Comparison of ENCODE assay signal across 10 mouse cellular contexts in the genomic region with DNA sequence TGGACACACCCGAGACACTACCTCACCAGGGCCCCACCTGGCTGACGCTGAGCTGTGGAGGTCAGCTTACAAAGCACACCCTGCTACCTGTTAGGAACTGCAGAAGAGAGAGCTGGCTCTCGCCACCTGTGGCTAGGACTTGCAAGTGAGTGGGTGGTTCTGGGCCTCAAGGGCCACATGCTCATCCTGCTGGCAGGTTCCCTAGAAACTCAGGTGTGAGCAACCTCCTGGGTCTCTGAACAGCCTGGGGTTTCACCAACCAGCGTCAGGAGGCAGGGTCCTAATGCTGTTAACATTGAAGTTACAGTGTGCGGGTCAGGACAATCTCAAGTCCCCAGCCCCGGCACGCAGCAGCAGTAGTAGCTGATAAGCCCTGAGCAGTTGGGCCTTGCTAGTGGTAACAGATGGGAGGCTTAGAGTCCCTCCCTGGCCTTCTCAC. TPM values are rescaled to one million over a fixed set of nuclear protein-coding genes. Genes with fewer than 3 reads are reported as not detected.
DNase-seq lines count a peak whose midpoint lies in the region; ATAC-seq lines count a peak whose summit lies in the region.
"Had no signal": no experiment of that assay in that cellular context is flagged by ENCODE, and none has a peak within 500 bp of the region (broad histone marks: within the 10 kb centered on the region; RNA-seq: fewer than 3 reads in every experiment).

No protein-coding gene starts in this region.

- peak; percentile 87 for DNase-seq in heart, adult 11 months
- no peak for DNase-seq in heart, postnatal 25 days (ENCODE audit: low spot score)
- peak; percentile 91 for DNase-seq in liver
- DNase-seq in cerebellum, adult 8-10 months: no peak
- DNase-seq: adrenal gland, postnatal 36 days; midbrain, embryonic 14.5 days had no signal

- H3K9ac ChIP-seq in stomach, embryonic 16.5 days (ENCODE audit: low read length): peak overlapping the region; percentile 46; the same call in 1 of the 2 replicates
- no peak overlapping the region for H3K9ac ChIP-seq in hindbrain, embryonic 16.5 days (ENCODE audit: low read depth, low read length)

- intact Hi-C loops in heart, postnatal 25 days (cut with DNase I): no loop called here

- no peak overlapping the region; the same call in 1 of the 2 replicates for H3K4me2 ChIP-seq in stomach, embryonic 16.5 days (ENCODE audit: low read depth, low read length)
- no peak overlapping the region for H3K4me2 ChIP-seq in hindbrain, embryonic 16.5 days (ENCODE audit: low read length)

- peaks cover 83% of the 10 kb centered on the region for H3K4me1 ChIP-seq in megakaryocyte, embryonic 14.5 days
- peaks cover 66% of the 10 kb centered on the region for H3K4me1 ChIP-seq in stomach, embryonic 16.5 days (ENCODE audit: control insufficient read depth, insufficient read depth, low read length)
- no peaks in the 10 kb centered on the region; the same call in 1 of the 2 replicates for H3K4me1 ChIP-seq in hindbrain, embryonic 16.5 days (ENCODE audit: control insufficient read depth, insufficient read depth, low read depth, low read length)

- peak overlapping the region; percentile 77 for H3K4me3 ChIP-seq in megakaryocyte, embryonic 14.5 days (replicated peaks)
- no peak overlapping the region for H3K4me3 ChIP-seq in stomach, embryonic 16.5 days (replicated peaks; ENCODE audit: low read length)
- no peak overlapping the region for H3K4me3 ChIP-seq in hindbrain, embryonic 16.5 days (ENCODE audit: low read length)

- H3K27me3 ChIP-seq in megakaryocyte, embryonic 14.5 days (replicated peaks): no peaks in the 10 kb centered on the region
- H3K27me3 ChIP-seq in stomach, embryonic 16.5 days (ENCODE audit: control insufficient read depth, insufficient read depth, low read length): no peaks in the 10 kb centered on the region
- H3K27me3 ChIP-seq in hindbrain, embryonic 16.5 days (replicated peaks; ENCODE audit: control insufficient read depth, insufficient read depth, low read length): no peaks in the 10 kb centered on the region

- peak overlapping the region; percentile 92 for H3K27ac ChIP-seq in stomach, embryonic 16.5 days (ENCODE audit: low read length)
- no peak overlapping the region for H3K27ac ChIP-seq in hindbrain, embryonic 16.5 days (ENCODE audit: low read depth, low read length)

- ATAC-seq in megakaryocyte, adult 5-6 weeks (ENCODE audit: poor library complexity, severe bottlenecking): no peak
- peak; percentile 52; the same call in 1 of the 2 replicates for ATAC-seq in stomach, embryonic 16.5 days (ENCODE audit: insufficient read depth, low FRiP score)
- no peak for ATAC-seq in hindbrain, embryonic 16.5 days

- 44% methylated on average over 7 of the region's 7 CpGs for WGBS in stomach, embryonic 16.5 days
- WGBS in hindbrain, embryonic 16.5 days: 77% methylated on average over 7 of the region's 7 CpGs

- no peaks in the 10 kb centered on the region for H3K9me3 ChIP-seq in megakaryocyte, embryonic 14.5 days
- no peaks in the 10 kb centered on the region for H3K9me3 ChIP-seq in stomach, embryonic 16.5 days (replicated peaks; ENCODE audit: control insufficient read depth, low read length)
- H3K9me3 ChIP-seq in hindbrain, embryonic 16.5 days (ENCODE audit: control insufficient read depth, low read length): no peaks in the 10 kb centered on the region

- H3K36me3 ChIP-seq in megakaryocyte, embryonic 14.5 days (replicated peaks; ENCODE audit: low read length): peaks cover 57% of the 10 kb centered on the region
- no peaks in the 10 kb centered on the region for H3K36me3 ChIP-seq in stomach, embryonic 16.5 days (ENCODE audit: control insufficient read depth, insufficient read depth, low read length)
- H3K36me3 ChIP-seq in hindbrain, embryonic 16.5 days (ENCODE audit: control insufficient read depth, insufficient read depth, low read length): no peaks in the 10 kb centered on the region

RNA-seq across cellular contexts. Expression of a gene that starts 14.9 kb away (rescaled TPM):
- total RNA-seq in heart, postnatal 25 days (2021): 10 to 100 TPM; 13.8 to 17.7 TPM
- polyA plus RNA-seq in megakaryocyte, embryonic 14.5 days (2012; ENCODE audit: insufficient read depth, low replicate concordance): 9.8 and 10.1 TPM in 2 replicates
- 24.6 and 27.0 TPM in 2 replicates for total RNA-seq in megakaryocyte, adult 5-6 weeks (2015)
- 17.0 and 25.0 TPM in 2 replicates for total RNA-seq in megakaryocyte, adult 5-6 weeks (2017)
- 8.7 and 9.4 TPM in 2 replicates for polyA plus RNA-seq in stomach, embryonic 16.5 days (2015; fragmentation: Nextera tagmentation; extraction: Ambion mirVana)
- 3.1 and 4.3 TPM in 2 replicates for polyA plus RNA-seq in hindbrain, embryonic 16.5 days (2015; fragmentation: Nextera tagmentation; extraction: Ambion mirVana)

RNA-seq across cellular contexts. Expression of a gene that starts 55.5 kb away (rescaled TPM):
- under 1 TPM; 0.14 to 0.18 TPM for total RNA-seq in heart, postnatal 25 days (2021)
- polyA plus RNA-seq in megakaryocyte, embryonic 14.5 days (2012; ENCODE audit: insufficient read depth, low replicate concordance): 0.04 TPM in 1 of 2 replicates, not detected in the other
- 0.32 and 0.65 TPM in 2 replicates for total RNA-seq in megakaryocyte, adult 5-6 weeks (2015)
- 0.16 and 0.73 TPM in 2 replicates for total RNA-seq in megakaryocyte, adult 5-6 weeks (2017)
- polyA plus RNA-seq in stomach, embryonic 16.5 days (2015; fragmentation: Nextera tagmentation; extraction: Ambion mirVana): 0.70 and 0.71 TPM in 2 replicates
- polyA plus RNA-seq in hindbrain, embryonic 16.5 days (2015; fragmentation: Nextera tagmentation; extraction: Ambion mirVana): 4.7 and 4.8 TPM in 2 replicates

Comparison
In these comparisons a context has a peak if more than half of its experiments do, and no peak if none do; other contexts are left out.
1. DNase-seq: peak in heart, adult 11 months (single experiment) and liver (single experiment); none in heart, postnatal 25 days (single experiment) and cerebellum, adult 8-10 months (single experiment).